Mouse (Mus musculus) embryo, embryonic 9.5 days (tissue): ENCODE data around the gene Lrrc4.

Experiments used
- DNase-seq: peaks from one replicate; pipeline ENCODE4 v3.0.0-alpha.2; 2017; ENCODE audit errors: extremely low spot score

Gene Lrrc4

DNA sequence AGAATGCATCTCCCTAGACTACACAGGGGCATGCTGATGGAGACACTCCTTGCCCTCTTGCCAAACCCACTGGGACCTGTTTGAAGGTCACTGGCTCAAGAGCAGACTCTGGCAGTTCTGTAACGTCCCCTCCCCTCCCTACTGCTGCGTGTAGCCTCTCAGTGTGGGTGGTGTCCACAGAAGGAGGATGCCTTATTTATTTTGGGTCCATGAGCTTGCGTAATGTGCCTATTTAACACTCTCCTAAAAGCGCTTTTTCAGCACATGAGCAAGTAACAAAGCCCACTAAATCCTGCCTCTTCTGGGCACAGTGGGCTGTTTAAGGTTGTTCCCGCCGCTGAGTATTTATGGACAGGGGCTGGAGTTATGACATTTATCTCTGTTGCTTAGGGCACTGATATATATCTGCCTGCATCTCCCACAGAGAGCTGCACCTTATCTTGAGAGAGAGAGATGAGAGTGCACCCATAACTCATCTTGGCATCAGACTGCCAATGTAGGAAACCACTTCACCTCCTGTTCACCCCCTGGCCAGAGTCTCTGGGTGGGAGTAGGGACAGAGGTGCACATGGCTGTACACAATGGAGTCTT, 63.6 kb downstream of the Lrrc4 start:
- DNase-seq, result no peak

DNA sequence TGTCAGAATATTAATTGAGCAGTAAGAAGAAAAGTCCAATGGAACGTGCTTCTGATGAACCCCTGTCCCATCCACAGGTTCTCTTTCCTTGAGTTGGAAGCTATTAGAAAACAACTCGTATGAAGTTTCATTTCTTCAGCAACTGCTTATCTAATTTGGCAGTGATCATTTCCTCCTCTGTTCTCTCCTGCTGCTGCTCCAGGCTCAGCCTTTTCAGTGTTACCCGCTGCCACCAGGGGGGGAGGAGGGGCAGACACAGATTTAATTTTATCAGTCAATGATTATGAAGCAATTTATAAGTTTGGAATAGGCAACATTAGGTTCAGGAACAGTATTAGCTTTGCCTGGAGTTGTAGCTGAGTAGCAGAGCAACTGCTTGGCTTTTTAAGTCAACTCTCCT, 64.9 kb downstream of the Lrrc4 start:
- DNase-seq, result no peak

DNA sequence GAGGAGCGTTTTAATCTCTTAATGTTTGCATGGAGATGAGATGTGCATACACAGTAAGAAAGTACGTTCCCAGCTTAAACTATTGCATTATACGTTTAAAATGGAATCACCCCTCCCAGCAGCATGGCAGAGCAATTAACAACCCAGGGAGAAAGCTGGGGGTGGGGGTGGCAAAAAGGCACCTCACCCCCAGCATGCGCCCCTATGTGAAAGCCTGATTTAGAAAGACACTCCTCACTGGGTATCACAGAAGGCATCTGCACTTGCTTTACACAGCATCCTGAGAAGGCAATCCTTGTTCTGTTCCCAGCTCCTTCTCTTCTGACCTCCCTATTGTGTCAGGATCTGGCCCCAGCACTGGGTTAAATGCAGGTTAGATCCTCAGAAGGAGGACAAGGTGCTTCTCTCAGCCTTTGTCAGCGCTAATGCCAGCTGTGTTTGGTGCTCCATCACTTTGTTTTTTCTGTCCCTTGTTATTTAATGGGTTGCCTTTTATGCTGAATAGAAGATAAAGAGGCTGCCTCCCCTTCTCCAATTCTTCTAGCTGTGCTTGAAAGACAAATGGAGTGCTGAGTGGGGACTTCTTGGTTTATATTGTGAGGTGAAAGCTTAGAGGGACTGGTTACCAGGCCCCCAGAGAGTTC, 69.3 kb downstream of the Lrrc4 start:
- DNase-seq, result peak; percentile 10

DNA sequence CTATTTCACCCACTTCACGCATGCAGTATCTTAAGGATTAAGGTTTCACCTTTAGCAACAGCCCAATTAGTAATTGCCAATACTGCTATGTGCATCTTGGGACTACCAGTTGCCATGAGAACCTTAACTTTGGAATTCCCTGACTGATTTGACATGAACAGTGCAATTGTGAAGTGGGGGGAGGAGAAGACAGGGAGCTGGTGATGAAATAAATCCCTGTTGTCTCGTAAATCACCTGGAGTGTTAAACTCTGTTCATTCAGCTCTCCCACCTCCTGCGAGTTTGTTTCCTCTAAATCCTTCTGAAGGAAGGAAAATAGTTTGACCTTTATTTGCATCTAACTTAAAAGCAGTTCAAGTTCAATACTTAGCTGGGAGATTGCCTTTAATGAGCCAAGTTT, 69.8 kb downstream of the Lrrc4 start:
- DNase-seq, result no peak

DNA sequence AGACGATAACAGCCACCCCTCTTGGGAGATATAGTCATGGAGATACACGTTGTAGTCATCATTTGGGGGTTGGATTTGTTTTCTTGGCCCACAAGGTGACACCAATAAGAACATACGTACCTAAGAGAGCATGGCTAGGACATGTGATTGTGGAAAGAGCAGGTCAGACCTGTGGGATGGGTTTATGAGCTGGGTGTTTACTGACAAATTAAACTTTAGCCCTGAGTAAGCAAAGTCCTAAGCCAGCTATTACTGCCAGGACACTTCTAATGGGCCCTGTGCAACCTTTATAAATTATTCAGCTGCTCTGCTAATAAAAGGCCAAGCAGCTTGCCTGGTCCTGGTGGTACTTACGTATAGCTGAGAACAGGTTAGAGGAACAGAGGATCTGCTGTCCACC, 73.3 kb downstream of the Lrrc4 start:
- no peak for DNase-seq

DNA sequence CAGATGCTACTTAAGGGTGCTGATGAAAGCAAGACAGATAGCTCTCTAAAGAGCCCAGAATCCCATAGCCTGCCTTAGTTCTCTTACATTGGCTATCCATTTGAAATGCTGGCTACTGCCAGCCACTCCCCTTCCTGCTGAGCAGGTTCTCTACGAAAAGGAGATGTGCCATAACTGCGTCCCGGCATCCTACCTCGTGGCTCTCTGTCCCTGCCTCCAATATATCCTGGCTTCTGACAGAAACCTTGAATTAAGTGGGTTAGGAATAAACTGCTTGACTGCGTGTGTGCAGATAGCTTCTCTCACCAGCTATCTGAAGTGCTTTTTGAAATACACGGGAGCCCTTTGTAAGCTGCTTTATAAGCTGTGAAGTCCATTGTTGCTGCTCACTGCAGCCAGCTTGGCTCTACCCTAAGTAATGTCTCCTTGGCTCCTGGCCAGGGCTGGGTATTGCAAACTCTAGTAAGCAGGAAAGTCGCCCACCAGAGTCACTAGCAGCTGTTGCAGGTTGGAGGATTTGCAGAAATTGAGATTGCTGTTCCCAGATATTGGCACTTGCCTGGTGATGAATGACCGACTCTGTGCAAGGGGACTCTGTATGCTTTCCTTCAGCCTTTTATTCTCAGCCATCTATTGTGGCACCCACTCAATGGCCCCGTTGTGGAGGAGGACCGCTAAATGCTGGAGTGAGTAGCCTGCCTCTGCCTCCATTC, 75.1 kb downstream of the Lrrc4 start:
- no peak for DNase-seq

DNA sequence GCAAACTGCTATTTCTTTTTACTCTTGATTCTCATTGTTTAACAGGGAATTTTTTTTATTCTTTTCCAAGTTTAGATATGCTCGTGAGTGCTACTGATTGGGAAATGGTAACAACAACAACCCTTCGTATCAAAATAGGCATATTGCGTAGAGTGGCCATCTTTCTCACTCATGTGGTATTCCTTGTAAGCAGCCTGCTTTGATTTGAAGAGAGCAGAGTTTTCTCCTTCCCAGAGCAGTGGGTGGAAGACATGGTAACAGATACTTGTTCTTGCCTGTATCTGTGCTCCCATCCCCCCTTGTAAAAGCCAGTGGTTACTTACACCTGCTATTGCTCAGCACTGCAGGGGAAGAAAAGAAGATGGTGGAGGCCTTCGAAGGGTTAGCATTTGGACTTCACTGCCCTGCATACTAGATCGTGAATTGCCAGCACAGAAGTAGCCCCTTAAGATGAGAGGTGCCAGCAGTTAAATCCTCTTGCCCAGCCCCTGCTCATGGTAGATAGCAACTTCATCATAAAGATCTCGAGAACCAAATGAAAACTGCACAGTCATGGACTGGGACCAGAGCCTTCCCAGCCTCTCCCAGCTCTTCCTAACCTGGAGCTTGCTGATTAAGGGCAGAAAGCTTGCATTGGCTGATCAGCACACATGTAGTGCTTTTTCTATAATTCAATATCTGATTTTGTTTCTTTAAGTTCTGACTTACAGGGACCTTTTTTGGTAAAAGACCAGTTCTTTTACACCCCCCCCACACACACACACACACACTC, 77.2 kb downstream of the Lrrc4 start:
- no peak for DNase-seq

DNA sequence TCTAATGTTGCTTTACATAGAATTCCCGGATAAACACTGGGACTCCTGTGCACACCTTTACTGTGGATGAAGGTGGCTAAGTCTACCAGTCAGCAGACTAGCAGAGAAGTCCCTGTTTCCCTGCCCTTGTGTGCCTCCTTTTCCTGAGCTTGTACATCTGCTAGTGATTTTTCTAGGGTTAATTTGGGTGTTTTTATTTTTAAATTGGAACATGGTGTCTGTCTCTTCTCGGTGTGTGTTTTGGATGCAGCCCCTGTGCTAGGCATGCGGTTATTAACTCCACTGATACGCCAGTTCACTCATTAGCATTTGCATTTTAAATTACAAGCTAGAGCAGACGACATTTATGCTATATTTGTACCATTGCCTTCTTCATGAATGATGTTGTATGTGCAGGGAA, 77.9 kb downstream of the Lrrc4 start:
- DNase-seq, result no peak

DNA sequence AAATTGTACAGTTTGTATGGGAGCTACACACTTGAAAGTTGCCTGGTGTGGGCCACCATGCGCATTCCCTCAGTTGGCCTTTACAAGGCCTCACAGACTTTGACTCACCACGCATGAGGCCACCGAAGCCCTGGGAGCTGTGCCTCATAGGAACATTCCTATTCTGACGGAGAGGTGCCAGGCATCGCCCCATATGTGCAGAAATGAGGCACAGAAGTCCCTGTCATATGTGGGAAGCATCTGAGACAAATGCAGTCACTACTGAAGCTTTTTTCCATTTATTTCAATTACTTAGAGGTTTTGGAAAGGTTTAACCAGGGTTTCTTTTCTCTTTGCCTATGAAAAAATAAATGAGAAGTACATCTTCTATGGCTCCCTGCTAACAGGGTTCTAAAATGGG, 78.3 kb downstream of the Lrrc4 start:
- DNase-seq, result no peak

DNA sequence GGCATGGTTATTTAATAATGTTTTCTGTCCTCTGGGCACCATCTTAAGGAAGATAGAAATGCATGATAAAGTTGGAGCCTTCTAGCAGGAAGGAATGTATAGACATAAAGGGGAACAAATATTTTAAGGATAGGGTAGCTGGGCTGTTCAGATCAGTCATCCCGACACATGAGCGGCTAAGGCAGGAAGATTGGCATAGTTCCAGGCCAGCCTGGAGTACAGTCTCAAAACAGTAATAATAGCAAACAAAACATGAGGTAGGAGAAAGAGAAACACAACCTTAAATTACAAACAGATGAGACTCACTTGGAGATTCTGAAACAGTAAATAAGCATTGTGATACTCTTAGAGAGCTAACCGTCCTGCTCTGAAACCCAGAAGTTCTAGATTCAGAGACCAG, 80.4 kb downstream of the Lrrc4 start:
- no peak for DNase-seq

DNA sequence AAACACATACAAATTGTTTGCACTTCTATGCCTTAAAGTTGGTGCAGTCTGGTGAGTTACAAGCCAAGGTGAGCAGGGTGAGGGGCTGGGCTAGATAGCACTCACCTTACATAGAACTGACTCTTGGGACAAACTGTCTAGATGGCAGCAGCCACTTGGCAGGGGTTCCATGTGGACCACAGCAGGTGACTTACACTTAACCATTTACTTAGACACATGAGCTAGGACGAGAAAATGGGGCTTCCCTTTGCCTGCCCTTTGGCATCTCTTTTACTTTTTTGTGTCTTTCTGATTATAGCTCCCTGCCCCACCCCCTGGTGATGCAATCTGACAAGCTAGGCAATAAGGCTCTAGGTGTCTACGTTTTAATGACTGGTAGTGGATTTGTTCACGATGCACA, 82.3 kb downstream of the Lrrc4 start:
- no peak for DNase-seq

DNA sequence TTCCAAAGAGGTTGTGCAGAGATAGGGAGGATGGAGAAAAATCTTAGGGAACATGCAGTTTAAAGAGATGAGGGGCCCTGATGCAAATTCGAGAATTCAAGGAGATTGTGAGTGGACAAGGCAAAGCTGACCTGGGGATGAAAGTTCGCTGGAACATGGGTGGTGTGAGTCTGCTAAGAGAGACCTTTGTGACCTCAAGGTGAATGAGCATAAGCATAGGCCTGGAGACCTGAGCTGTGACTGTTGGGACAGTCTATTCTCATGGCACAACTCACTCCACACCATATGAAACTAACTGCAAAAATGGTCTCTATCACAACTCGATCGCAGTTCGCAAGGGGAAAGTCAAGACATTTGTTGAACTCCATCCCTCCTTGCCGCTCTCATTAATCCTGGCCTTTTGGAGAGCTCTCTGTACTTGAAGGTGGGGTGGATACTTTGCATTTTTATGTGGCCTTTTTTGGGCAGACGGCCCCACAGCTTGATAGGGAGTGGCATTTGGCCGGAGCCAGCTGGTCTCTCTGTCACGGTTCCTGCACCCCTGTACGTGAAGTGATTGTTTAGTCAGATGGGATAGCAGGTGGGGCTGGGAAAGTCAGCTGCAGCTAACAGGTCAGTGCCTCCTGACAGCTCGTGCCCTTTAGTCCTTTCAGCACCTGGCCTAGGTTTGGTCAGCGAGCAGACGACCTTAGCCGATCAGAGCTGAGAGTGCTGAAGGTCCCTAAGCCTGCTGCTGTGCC, 83.4 kb downstream of the Lrrc4 start:
- no peak for DNase-seq

DNA sequence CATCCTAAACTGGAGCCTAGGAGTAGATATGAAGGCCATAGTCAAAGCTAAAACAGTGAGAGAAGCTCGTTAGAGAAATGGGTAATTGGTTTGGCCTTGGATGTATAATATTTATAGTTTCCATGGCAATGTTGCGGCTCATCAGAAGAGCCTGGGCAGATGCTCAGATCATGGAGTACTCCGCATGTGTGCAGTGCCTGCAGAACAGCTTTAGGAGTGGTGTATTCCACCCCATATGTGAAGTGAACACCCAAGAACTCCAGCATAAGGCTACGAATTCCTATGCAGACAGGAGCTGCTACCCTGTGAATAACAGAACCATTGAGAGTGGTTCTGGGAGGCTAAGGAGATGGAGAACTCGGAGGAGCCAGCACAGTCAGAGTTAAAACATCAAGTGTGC, 84.5 kb downstream of the Lrrc4 start:
- no peak for DNase-seq

DNA sequence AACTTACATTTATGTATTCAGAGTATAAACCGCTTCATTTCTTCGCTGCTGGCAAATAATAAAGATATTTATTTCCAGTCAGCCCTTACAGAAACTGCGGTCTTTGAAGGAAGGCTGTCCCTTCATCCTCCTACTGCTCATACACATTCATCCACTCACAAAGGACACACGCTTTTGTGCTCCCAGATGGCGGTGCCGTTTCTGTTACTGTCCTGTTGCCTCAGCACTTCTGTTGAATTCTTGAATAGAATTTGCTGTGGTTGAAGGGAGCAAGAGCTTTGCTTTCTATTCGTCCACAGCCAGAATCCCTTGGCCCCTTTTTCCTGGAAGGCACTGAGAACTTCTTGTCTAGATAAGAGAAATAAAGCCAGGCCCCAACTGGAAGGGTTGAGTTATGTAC, 85.7 kb downstream of the Lrrc4 start:
- DNase-seq, result no peak

DNA sequence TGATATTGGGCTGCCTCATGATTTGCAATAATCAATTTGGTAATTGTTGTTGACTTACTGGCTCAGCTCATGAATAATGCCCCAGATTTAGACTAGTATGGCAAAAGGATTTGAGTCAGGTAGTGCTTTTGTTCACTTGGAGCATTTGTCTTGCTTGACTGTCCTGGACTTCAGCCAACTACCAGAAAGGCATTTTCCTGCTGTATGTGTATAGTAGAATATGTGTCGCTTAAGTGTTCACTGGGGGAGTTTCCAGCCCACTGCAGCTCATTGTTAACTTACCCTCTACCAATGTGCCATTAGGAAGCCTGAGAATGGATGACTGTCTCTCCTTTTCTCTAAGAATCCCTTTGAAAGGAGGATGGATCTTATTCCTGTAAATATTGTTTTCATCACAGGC, 88.0 kb downstream of the Lrrc4 start:
- no peak for DNase-seq

DNA sequence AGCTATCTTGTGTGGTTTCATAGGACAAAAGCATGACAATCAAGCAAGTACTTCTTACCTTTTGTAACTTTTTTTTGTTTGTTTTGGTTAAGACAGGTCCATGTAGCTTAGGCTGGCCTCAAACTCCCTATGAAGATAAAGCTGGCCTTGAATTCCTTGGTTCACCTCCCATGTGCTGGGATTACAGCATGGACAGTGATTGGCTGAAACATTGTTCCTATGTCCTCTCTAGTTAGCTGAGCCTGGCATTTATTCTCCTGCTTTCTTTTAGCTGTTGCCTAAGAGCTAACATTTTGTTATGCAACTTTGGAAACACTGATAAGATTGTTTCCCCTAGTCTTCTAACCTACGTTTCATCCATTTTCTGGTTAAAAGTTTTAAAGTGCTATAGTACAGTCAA, 93.9 kb downstream of the Lrrc4 start:
- DNase-seq, result no peak

DNA sequence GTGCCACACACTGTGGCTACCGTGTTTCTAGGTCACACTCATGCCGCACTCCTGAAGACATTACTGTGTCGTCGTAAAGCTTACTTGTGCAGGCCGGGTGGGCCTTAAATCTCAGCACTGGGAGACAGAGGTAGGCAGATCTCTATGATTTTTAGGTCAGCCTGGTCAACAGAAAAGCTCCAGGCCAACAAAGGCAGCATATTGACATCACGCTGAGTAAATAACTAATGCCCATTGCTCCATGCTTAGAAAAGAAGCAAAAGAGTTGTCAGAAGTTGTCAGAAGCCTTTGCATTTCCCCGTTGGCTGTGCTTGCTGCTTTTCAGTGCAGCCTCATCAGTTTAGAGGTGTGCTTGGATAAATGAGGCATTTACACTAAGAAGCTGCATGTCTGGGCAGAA, 94.9 kb downstream of the Lrrc4 start:
- no peak for DNase-seq

DNA sequence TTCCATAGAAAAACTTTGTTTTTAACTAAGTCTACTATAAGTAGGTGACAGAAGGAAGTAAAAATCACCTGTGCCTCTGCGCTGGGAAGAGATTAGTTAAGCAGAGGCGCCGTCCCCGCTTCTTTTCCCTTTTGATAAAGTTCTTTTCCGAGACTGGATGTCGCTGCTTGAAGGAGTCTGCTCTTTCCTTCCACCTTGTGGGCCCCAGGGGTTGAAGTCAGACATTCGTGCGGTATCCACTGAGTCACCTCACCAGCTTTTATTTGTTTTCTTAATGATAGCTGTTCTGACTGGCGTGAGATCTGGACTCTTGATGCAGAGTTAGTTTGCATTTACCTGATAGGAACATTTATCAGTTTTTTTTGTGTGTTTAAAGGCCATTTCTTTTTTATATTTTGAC, 96.4 kb downstream of the Lrrc4 start:
- no peak for DNase-seq

DNA sequence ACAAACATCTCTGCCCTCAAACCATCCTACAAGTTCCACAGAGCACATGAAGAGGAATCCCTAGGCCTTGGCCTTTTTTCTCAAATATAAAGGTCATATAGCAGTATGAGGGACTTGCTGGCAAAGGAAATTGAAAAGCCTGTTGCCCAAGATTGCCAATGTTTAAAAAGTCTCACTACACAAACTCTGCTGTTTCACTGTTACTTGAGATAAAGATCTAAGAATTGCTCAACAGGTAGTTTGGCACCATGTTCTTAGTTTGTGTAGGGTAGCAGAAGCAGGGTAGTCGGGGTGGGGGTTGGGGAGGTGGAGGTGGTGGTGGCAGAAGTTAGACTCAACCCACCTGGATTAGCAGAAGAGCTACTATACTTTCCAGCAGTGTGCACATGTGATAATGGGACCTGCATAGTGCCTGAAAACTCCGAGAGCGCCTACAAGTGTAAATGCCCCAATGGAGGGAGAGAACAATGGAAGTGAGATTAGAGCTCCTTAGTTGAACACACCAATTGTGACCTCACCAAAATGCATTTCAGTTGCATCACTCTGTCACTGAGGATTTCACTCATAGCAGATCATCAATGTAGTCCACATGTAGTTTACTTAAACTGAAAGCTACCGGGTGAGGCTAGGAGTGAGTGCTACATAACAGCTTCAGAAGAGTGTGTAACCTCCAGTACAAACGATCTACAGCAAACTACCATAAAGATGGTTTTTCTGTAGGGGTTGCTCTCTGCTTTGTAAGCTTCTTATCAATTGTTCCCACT, 97.5 kb downstream of the Lrrc4 start:
- DNase-seq, result no peak

DNA sequence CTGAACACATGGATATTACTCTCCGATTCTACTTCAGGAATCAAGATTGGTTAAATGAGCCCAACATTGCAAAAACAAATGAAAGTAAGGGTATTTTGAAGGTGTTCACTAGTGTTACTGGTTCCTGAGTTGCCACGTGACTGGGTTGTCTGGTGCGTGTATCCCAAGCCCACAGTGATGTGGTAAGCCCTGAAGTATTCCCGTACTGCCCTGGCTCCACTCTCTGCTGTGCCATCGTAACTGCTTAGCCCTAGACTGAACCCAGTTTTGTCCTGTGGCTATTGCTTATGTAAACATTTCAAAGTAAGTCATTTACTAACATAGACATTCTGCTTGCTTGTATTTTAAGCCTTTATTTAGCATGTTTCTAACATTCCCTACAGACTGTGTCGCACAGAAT, 100.3 kb downstream of the Lrrc4 start:
- no peak for DNase-seq

DNA sequence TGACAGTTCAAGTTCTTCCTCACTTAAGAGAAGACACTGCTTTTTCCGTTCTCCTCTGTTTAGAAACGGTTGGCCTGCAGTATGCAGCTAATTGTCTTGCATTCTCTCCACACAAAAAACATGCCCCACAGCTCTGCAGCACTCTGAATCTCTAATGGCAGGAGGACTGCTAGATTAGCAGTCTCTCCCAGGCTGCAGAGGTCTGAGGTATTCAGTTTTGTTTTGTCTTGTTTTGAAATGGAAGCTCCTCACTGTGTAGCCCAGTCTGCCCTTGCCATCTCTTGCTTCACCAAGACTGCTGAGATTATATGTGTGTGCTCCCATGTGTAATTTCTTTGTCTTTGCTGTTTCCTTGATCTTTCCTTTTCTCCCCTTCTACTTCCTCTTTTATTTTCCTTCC, 101.9 kb downstream of the Lrrc4 start:
- peak; percentile 7 for DNase-seq
